Mouse (Mus musculus): ENCODE data around the gene Fam129b. TPM values are rescaled to one million over a fixed set of nuclear protein-coding genes. Genes with fewer than 3 reads are reported as not detected.

The Fam129b gene
- polyA plus RNA-seq, 1 experiment, result 90.1 TPM

- peaks cover 43% of the 10 kb centered on the region for H3K4me1 ChIP-seq (ENCODE audit: control insufficient read depth, insufficient read depth, low read length)
- TF ChIP-seq POLR2A (IDR thresholded peaks at IDR 0.05; ENCODE audit: borderline replicate concordance, low read depth, low read length) (no peak), CTCF (IDR thresholded peaks at IDR 0.05; ENCODE audit: low read depth, low read length) (no peak)
- H3K4me3 ChIP-seq (ENCODE audit: insufficient read depth, low read length), result peak overlapping the region; percentile 88
- no peak overlapping the region for H3K27ac ChIP-seq (ENCODE audit: insufficient read depth, low read depth, low read length)
These were observed 801 bp upstream of the Fam129b start for GRCm38 (mm10) chr2:32874951-32875674.

GRCm38 (mm10) chr2:32876490-32877302 is 782 bp downstream of the Fam129b start:
- Histone ChIP-seq H3K27ac (ENCODE audit: insufficient read depth, low read depth, low read length) (peak overlapping the region; percentile 65), H3K4me1 (ENCODE audit: control insufficient read depth, insufficient read depth, low read length) (peaks cover 50% of the 10 kb centered on the region), H3K4me3 (ENCODE audit: insufficient read depth, low read length) (peak overlapping the region; percentile 88)
- no peak for TF ChIP-seq POLR2A (IDR thresholded peaks at IDR 0.05; ENCODE audit: borderline replicate concordance, low read depth, low read length)
- TF ChIP-seq CTCF (IDR thresholded peaks at IDR 0.05; ENCODE audit: low read depth, low read length), result no peak

- TF ChIP-seq POLR2A (IDR thresholded peaks at IDR 0.05; ENCODE audit: borderline replicate concordance, low read depth, low read length) (no peak), CTCF (IDR thresholded peaks at IDR 0.05; ENCODE audit: low read depth, low read length) (no peak)
- H3K27ac ChIP-seq (ENCODE audit: insufficient read depth, low read depth, low read length), result peak overlapping the region; percentile 65
- H3K4me3 ChIP-seq (ENCODE audit: insufficient read depth, low read length), result peak overlapping the region; percentile 88
- peaks cover 54% of the 10 kb centered on the region for H3K4me1 ChIP-seq (ENCODE audit: control insufficient read depth, insufficient read depth, low read length)
These were observed 1.4 kb downstream of the Fam129b start for GRCm38 (mm10) chr2:32877303-32877702.

- peaks cover 55% of the 10 kb centered on the region for H3K4me1 ChIP-seq (ENCODE audit: control insufficient read depth, insufficient read depth, low read length)
- peak overlapping the region; percentile 65 for H3K27ac ChIP-seq (ENCODE audit: insufficient read depth, low read depth, low read length)
- H3K4me3 ChIP-seq (ENCODE audit: insufficient read depth, low read length), result peak overlapping the region; percentile 88
- TF ChIP-seq POLR2A (IDR thresholded peaks at IDR 0.05; ENCODE audit: borderline replicate concordance, low read depth, low read length), result no peak
- no peak for TF ChIP-seq CTCF (IDR thresholded peaks at IDR 0.05; ENCODE audit: low read depth, low read length)
These were observed 2.0 kb downstream of the Fam129b start for GRCm38 (mm10) chr2:32877761-32878393.

- Histone ChIP-seq H3K27ac (ENCODE audit: insufficient read depth, low read depth, low read length) (no peak overlapping the region), H3K4me1 (ENCODE audit: control insufficient read depth, insufficient read depth, low read length) (peaks cover 60% of the 10 kb centered on the region), H3K4me3 (ENCODE audit: insufficient read depth, low read length) (peak overlapping the region; percentile 88)
- TF ChIP-seq POLR2A (IDR thresholded peaks at IDR 0.05; ENCODE audit: borderline replicate concordance, low read depth, low read length) (no peak), CTCF (IDR thresholded peaks at IDR 0.05; ENCODE audit: low read depth, low read length) (no peak)
These were observed 2.5 kb downstream of the Fam129b start for GRCm38 (mm10) chr2:32878396-32878795.

GRCm38 (mm10) chr2:32879593-32879992 is 3.7 kb downstream of the Fam129b start:
- peak overlapping the region; percentile 26 for H3K27ac ChIP-seq (ENCODE audit: insufficient read depth, low read depth, low read length)
- H3K4me1 ChIP-seq (ENCODE audit: control insufficient read depth, insufficient read depth, low read length), result peaks cover 61% of the 10 kb centered on the region
- H3K4me3 ChIP-seq (ENCODE audit: insufficient read depth, low read length), result no peak overlapping the region; the same call in 1 of the 2 replicates
- TF ChIP-seq CTCF (IDR thresholded peaks at IDR 0.05; ENCODE audit: low read depth, low read length), result no peak
- TF ChIP-seq POLR2A (IDR thresholded peaks at IDR 0.05; ENCODE audit: borderline replicate concordance, low read depth, low read length), result no peak

GRCm38 (mm10) chr2:32881054-32881453 is 5.1 kb downstream of the Fam129b start:
- Histone ChIP-seq H3K4me1 (ENCODE audit: control insufficient read depth, insufficient read depth, low read length) (peaks cover 67% of the 10 kb centered on the region), H3K4me3 (ENCODE audit: insufficient read depth, low read length) (no peak overlapping the region), H3K27ac (ENCODE audit: insufficient read depth, low read depth, low read length) (peak overlapping the region; percentile 100)
- TF ChIP-seq POLR2A (IDR thresholded peaks at IDR 0.05; ENCODE audit: borderline replicate concordance, low read depth, low read length) (no peak), CTCF (IDR thresholded peaks at IDR 0.05; ENCODE audit: low read depth, low read length) (no peak)

GRCm38 (mm10) chr2:32881723-32882122 is 5.8 kb downstream of the Fam129b start:
- Histone ChIP-seq H3K4me3 (ENCODE audit: insufficient read depth, low read length) (no peak overlapping the region), H3K27ac (ENCODE audit: insufficient read depth, low read depth, low read length) (peak overlapping the region; percentile 100), H3K4me1 (ENCODE audit: control insufficient read depth, insufficient read depth, low read length) (peaks cover 70% of the 10 kb centered on the region)
- TF ChIP-seq POLR2A (IDR thresholded peaks at IDR 0.05; ENCODE audit: borderline replicate concordance, low read depth, low read length) (no peak), CTCF (IDR thresholded peaks at IDR 0.05; ENCODE audit: low read depth, low read length) (no peak)

- Histone ChIP-seq H3K27ac (ENCODE audit: insufficient read depth, low read depth, low read length) (peak overlapping the region; percentile 100), H3K4me1 (ENCODE audit: control insufficient read depth, insufficient read depth, low read length) (peaks cover 76% of the 10 kb centered on the region), H3K4me3 (ENCODE audit: insufficient read depth, low read length) (peak overlapping the region; percentile 51)
- TF ChIP-seq CTCF (IDR thresholded peaks at IDR 0.05; ENCODE audit: low read depth, low read length), result 0 out of 2 replicates have a peak, but pooled peaks have one; percentile 5
- TF ChIP-seq POLR2A (IDR thresholded peaks at IDR 0.05; ENCODE audit: borderline replicate concordance, low read depth, low read length), result no peak
These were observed 6.5 kb downstream of the Fam129b start for GRCm38 (mm10) chr2:32882283-32883043.

All from bone marrow macrophage, adult 2 months (primary cell).